In the genomic region with DNA sequence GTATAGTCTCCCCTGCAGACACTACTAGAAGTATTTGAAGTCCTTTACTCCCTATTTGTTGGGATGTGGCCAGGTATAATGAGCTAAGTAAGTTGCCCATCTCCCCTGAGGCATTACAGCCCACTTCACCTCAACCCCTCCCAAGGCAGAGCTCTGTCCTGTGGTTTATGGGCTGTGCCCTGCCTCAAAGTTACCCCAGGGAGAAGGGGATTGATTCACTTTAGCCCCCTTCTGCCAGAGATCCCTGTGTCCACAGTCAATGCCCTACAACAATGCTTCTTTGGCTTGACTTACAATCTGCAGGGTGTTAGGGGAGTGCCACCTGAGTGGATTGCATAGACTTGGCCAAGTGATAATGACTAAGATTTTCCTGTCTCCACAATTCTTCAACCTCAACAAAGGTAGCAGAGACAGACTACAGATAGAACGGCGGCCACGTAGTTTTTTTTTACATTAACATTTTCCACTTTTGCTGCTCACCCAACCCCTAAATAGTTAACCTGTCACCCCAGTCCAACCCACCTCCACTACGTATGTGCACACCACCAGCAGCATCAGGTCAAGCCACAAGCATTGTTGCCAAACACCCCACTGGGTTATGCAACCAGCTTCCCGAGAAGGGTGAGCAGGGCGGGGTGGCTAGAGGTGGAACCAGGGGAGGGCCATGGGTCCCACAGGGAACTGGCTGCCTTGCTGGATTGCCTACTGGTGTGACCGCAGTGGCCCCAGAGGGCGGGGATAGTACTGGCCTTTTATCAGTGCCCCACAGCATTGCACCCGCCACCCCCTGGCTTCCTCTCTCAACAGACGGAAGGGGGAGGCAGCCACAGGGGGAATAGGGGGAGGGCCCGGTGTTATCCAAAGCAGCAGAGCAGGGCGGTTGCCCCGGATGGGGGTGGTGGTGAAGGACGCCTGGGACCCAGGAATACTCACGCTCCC, we compare ENCODE assay signal across 8 mouse cellular contexts. TPM values are rescaled to one million over a fixed set of nuclear protein-coding genes. Genes with fewer than 3 reads are reported as not detected.
A peak's percentile ranks its signal among the peaks of the same experiment; 100 is the strongest.
DNase-seq lines count a peak whose midpoint lies in the region; ATAC-seq and TF ChIP-seq lines count a peak whose summit lies in the region.

A gene (minus strand): TSS at position 614 of the 939 bp plus-strand sequence.

- H3K36me3 ChIP-seq in midbrain, embryonic 10.5 days: no peaks in the 10 kb centered on the region
- H3K36me3 ChIP-seq in midbrain, embryonic 14.5 days (ENCODE audit: control insufficient read depth, insufficient read depth, low read length): no peaks in the 10 kb centered on the region
- H3K36me3 ChIP-seq in embryonic facial prominence, embryonic 10.5 days (replicated peaks): no peaks in the 10 kb centered on the region
- no peaks in the 10 kb centered on the region for H3K36me3 ChIP-seq in stomach, embryonic 14.5 days (ENCODE audit: control insufficient read depth, insufficient read depth, low read length)

- H3K4me3 ChIP-seq in midbrain, embryonic 10.5 days: peak within 1 kb of the TSS; percentile 34
- H3K4me3 ChIP-seq in midbrain, embryonic 14.5 days (replicated peaks; ENCODE audit: low read depth, low read length): no peak within 1 kb of the TSS
- peak within 1 kb of the TSS; percentile 41 for H3K4me3 ChIP-seq in embryonic facial prominence, embryonic 10.5 days
- no peak within 1 kb of the TSS; the same call in 1 of the 2 replicates for H3K4me3 ChIP-seq in stomach, embryonic 14.5 days (ENCODE audit: low read depth, low read length)
- H3K4me3 ChIP-seq in left cerebral cortex, adult 2 months: no peak within 1 kb of the TSS

- H3K4me1 ChIP-seq in midbrain, embryonic 10.5 days: peaks cover 25% of the 10 kb centered on the region
- H3K4me1 ChIP-seq in midbrain, embryonic 14.5 days (ENCODE audit: control insufficient read depth, insufficient read depth, low read length): peaks cover 6% of the 10 kb centered on the region; the same call in 1 of the 2 replicates
- peaks cover 22% of the 10 kb centered on the region for H3K4me1 ChIP-seq in embryonic facial prominence, embryonic 10.5 days
- peaks cover 11% of the 10 kb centered on the region for H3K4me1 ChIP-seq in stomach, embryonic 14.5 days (ENCODE audit: control insufficient read depth, insufficient read depth, low read length)

- 12% methylated on average over 15 of the region's 15 CpGs for WGBS in midbrain, embryonic 10.5 days
- 17% methylated on average over 15 of the region's 15 CpGs for WGBS in midbrain, embryonic 14.5 days
- 14% methylated on average over 15 of the region's 15 CpGs for WGBS in embryonic facial prominence, embryonic 10.5 days
- WGBS in stomach, embryonic 14.5 days: 11% methylated on average over 15 of the region's 15 CpGs

- H3K4me2 ChIP-seq in midbrain, embryonic 14.5 days (ENCODE audit: low read length): no peak within 1 kb of the TSS
- H3K4me2 ChIP-seq in stomach, embryonic 14.5 days (replicated peaks; ENCODE audit: low read depth, low read length): peak within 1 kb of the TSS; percentile 27

- intact Hi-C loops in heart, postnatal 10 days (cut with DNase I): no loop called here
- intact Hi-C loops in left cerebral cortex, adult 2 months (cut with DNase I): no loop called here

- peaks cover 25% of the 10 kb centered on the region for H3K27me3 ChIP-seq in midbrain, embryonic 10.5 days (ENCODE audit: low read depth, poor library complexity, severe bottlenecking)
- 0 out of 2 replicates have a peak, but pooled peaks cover 4% of the 10 kb centered on the region for H3K27me3 ChIP-seq in midbrain, embryonic 14.5 days (ENCODE audit: control insufficient read depth, insufficient read depth, low read length)
- peaks cover 30% of the 10 kb centered on the region for H3K27me3 ChIP-seq in embryonic facial prominence, embryonic 10.5 days (replicated peaks; ENCODE audit: low read depth, poor library complexity, severe bottlenecking)
- H3K27me3 ChIP-seq in stomach, embryonic 14.5 days (ENCODE audit: control insufficient read depth, insufficient read depth, low read length): no peaks in the 10 kb centered on the region

- no peak within 1 kb of the TSS for H3K9ac ChIP-seq in midbrain, embryonic 14.5 days (replicated peaks; ENCODE audit: low read length)
- no peak within 1 kb of the TSS for H3K9ac ChIP-seq in stomach, embryonic 14.5 days (replicated peaks; ENCODE audit: low read depth, low read length)

- H3K9me3 ChIP-seq in midbrain, embryonic 10.5 days (replicated peaks): no peaks in the 10 kb centered on the region
- no peaks in the 10 kb centered on the region for H3K9me3 ChIP-seq in midbrain, embryonic 14.5 days (ENCODE audit: control insufficient read depth, low read length)
- no peaks in the 10 kb centered on the region for H3K9me3 ChIP-seq in embryonic facial prominence, embryonic 10.5 days
- no peaks in the 10 kb centered on the region for H3K9me3 ChIP-seq in stomach, embryonic 14.5 days (ENCODE audit: control insufficient read depth, low read depth, low read length)

- H3K27ac ChIP-seq in midbrain, embryonic 10.5 days (replicated peaks): peak within 1 kb of the TSS; percentile 55; the same call in 1 of the 2 replicates
- H3K27ac ChIP-seq in midbrain, embryonic 14.5 days (replicated peaks; ENCODE audit: low read depth, low read length): no peak within 1 kb of the TSS
- H3K27ac ChIP-seq in embryonic facial prominence, embryonic 10.5 days (replicated peaks): peak within 1 kb of the TSS; percentile 52; the same call in 1 of the 2 replicates
- no peak within 1 kb of the TSS for H3K27ac ChIP-seq in stomach, embryonic 14.5 days (ENCODE audit: low read length)
- no peak within 1 kb of the TSS for H3K27ac ChIP-seq in left cerebral cortex, adult 2 months

- ATAC-seq in midbrain, embryonic 14.5 days (ENCODE audit: low FRiP score, low TSS enrichment): no peak
- ATAC-seq in megakaryocyte-erythroid progenitor cell, adult 5-6 weeks (replicated peaks; ENCODE audit: low FRiP score, low TSS enrichment, poor library complexity, severe bottlenecking): peak; percentile 92
- ATAC-seq in stomach, embryonic 14.5 days (ENCODE audit: insufficient number of reproducible peaks, insufficient read depth, low FRiP score, low read depth): peak; percentile 93

- peak; percentile 39 for DNase-seq in midbrain, embryonic 10.5 days (ENCODE audit: low spot score)
- no peak for DNase-seq in midbrain, embryonic 14.5 days
- DNase-seq in embryonic facial prominence, embryonic 10.5 days (ENCODE audit: low spot score): peak; percentile 49
- peak; percentile 64 to 73 for DNase-seq in heart, postnatal 10 days
- DNase-seq in kidney, postnatal 36 days: peak; percentile 65 to 79
- DNase-seq in left cerebral cortex, adult 2 months (ENCODE audit: extremely low spot score in 1 of 2, low spot score in 2 of 2): no peak

- no peak; the same call in 1 of the 2 replicates for TF ChIP-seq CTCF in left cerebral cortex, adult 2 months (IDR thresholded peaks at IDR 0.05)

RNA-seq across cellular contexts. Expression of the gene that starts here (rescaled TPM):
- 5.6 and 6.4 TPM in 2 replicates for polyA plus RNA-seq in midbrain, embryonic 10.5 days (2016; fragmentation: Nextera tagmentation; extraction: Ambion mirVana)
- polyA plus RNA-seq in midbrain, embryonic 14.5 days (2014; fragmentation: Nextera tagmentation; extraction: Ambion mirVana): 0.49 and 0.62 TPM in 2 replicates
- polyA plus RNA-seq in embryonic facial prominence, embryonic 10.5 days (2016; fragmentation: Nextera tagmentation; extraction: Ambion mirVana): 4.7 and 5.9 TPM in 2 replicates
- total RNA-seq in heart, postnatal 10 days (2021): 1 to 10 TPM in 1 of 2 experiments, under 1 TPM in 1; 0.30 to 1.0 TPM
- 145 and 147 TPM in 2 replicates for total RNA-seq in megakaryocyte-erythroid progenitor cell, adult 5-6 weeks (2014; fragmentation: Nextera tagmentation)
- total RNA-seq in megakaryocyte-erythroid progenitor cell, adult 5-6 weeks (2017): 124 and 142 TPM in 2 replicates
- 1.9 and 2.0 TPM in 2 replicates for polyA plus RNA-seq in stomach, embryonic 14.5 days (2014; fragmentation: Nextera tagmentation; extraction: Ambion mirVana)
- total RNA-seq in left cerebral cortex, adult 2 months (2021): not detected

Comparison
In these comparisons a context has a peak if more than half of its experiments do, and no peak if none do; other contexts are left out.
1. RNA of the gene that starts here (total RNA-seq): 124 to 147 TPM in megakaryocyte-erythroid progenitor cell, adult 5-6 weeks; 0.30 to 1.0 TPM in heart, postnatal 10 days and not detected in left cerebral cortex, adult 2 months; every median in the first group is over 10 times any median in the second.
2. DNase-seq: peak in midbrain, embryonic 10.5 days (single experiment), embryonic facial prominence, embryonic 10.5 days (single experiment), heart, postnatal 10 days (2 of 2) and kidney, postnatal 36 days (2 of 2); none in midbrain, embryonic 14.5 days (single experiment) and left cerebral cortex, adult 2 months (0 of 2).
3. H3K27ac ChIP-seq: peak in midbrain, embryonic 10.5 days (single experiment) and embryonic facial prominence, embryonic 10.5 days (single experiment); none in midbrain, embryonic 14.5 days (single experiment), stomach, embryonic 14.5 days (single experiment) and left cerebral cortex, adult 2 months (single experiment).
4. H3K4me3 ChIP-seq: peak in midbrain, embryonic 10.5 days (single experiment) and embryonic facial prominence, embryonic 10.5 days (single experiment); none in midbrain, embryonic 14.5 days (single experiment), stomach, embryonic 14.5 days (single experiment) and left cerebral cortex, adult 2 months (single experiment).